Mouse (Mus musculus): Measurements from ENCODE around the gene Nufip1.

The Nufip1 gene

GRCm38 (mm10) chr14:76110396-76111221, at the start of gene Nufip1, which contains the start of gene Gpalpp1:
Nufip1 (plus strand) TSS chr14:76110891.
Gpalpp1 (minus strand) TSS chr14:76110760.
- DNase-seq (ENCODE audit: low read depth): peak; percentile 97

GRCm38 (mm10) chr14:76067237-76067636, 43.5 kb upstream of the Nufip1 start:
- no peak for DNase-seq (ENCODE audit: low read depth)

- no peak for DNase-seq (ENCODE audit: low read depth)
Observed at GRCm38 (mm10) chr14:76068296-76068695, 42.4 kb upstream of the Nufip1 start.

- no peak for DNase-seq (ENCODE audit: low read depth)
Observed at GRCm38 (mm10) chr14:76069296-76069695, 41.4 kb upstream of the Nufip1 start.

GRCm38 (mm10) chr14:76072626-76073025, 38.1 kb upstream of the Nufip1 start:
- no peak for DNase-seq (ENCODE audit: low read depth)

- DNase-seq (ENCODE audit: low read depth): no peak
Observed at GRCm38 (mm10) chr14:76074206-76074605, 36.5 kb upstream of the Nufip1 start.

- no peak for DNase-seq (ENCODE audit: low read depth)
Observed at GRCm38 (mm10) chr14:76075721-76076120, 35.0 kb upstream of the Nufip1 start.

GRCm38 (mm10) chr14:76076602-76077001, 34.1 kb upstream of the Nufip1 start:
- no peak for DNase-seq (ENCODE audit: low read depth)

GRCm38 (mm10) chr14:76077088-76077491, 33.6 kb upstream of the Nufip1 start:
- DNase-seq (ENCODE audit: low read depth): peak; percentile 59

GRCm38 (mm10) chr14:76081451-76081850, 29.2 kb upstream of the Nufip1 start:
- no peak for DNase-seq (ENCODE audit: low read depth)

GRCm38 (mm10) chr14:76082086-76082636, 28.5 kb upstream of the Nufip1 start:
- DNase-seq (ENCODE audit: low read depth): peak; percentile 30

GRCm38 (mm10) chr14:76084188-76084587, 26.5 kb upstream of the Nufip1 start:
- peak; percentile 46 for DNase-seq (ENCODE audit: low read depth)

GRCm38 (mm10) chr14:76097244-76097643, 13.4 kb upstream of the Nufip1 start:
- no peak for DNase-seq (ENCODE audit: low read depth)

GRCm38 (mm10) chr14:76097815-76098214, 12.9 kb upstream of the Nufip1 start:
- DNase-seq (ENCODE audit: low read depth): no peak

GRCm38 (mm10) chr14:76099543-76099942, 11.1 kb upstream of the Nufip1 start:
- DNase-seq (ENCODE audit: low read depth): peak; percentile 48

- DNase-seq (ENCODE audit: low read depth): no peak
Observed at GRCm38 (mm10) chr14:76115744-76116143, 5.1 kb downstream of the Nufip1 start.

- DNase-seq (ENCODE audit: low read depth): peak; percentile 92
Observed at GRCm38 (mm10) chr14:76118963-76119362, 8.3 kb downstream of the Nufip1 start.

GRCm38 (mm10) chr14:76120472-76120871, 9.8 kb downstream of the Nufip1 start:
- no peak for DNase-seq (ENCODE audit: low read depth)

- DNase-seq (ENCODE audit: low read depth): peak; percentile 59
Observed at GRCm38 (mm10) chr14:76121901-76122662, 11.4 kb downstream of the Nufip1 start.

GRCm38 (mm10) chr14:76122663-76123058, 12.0 kb downstream of the Nufip1 start:
- no peak for DNase-seq (ENCODE audit: low read depth)

GRCm38 (mm10) chr14:76127311-76127710, 16.6 kb downstream of the Nufip1 start:
- DNase-seq (ENCODE audit: low read depth): no peak

GRCm38 (mm10) chr14:76128174-76128573, 17.5 kb downstream of the Nufip1 start:
- no peak for DNase-seq (ENCODE audit: low read depth)

GRCm38 (mm10) chr14:76134975-76135374, 24.3 kb downstream of the Nufip1 start:
- no peak for DNase-seq (ENCODE audit: low read depth)

Measured in 416B (cell line).